In the genomic region with DNA sequence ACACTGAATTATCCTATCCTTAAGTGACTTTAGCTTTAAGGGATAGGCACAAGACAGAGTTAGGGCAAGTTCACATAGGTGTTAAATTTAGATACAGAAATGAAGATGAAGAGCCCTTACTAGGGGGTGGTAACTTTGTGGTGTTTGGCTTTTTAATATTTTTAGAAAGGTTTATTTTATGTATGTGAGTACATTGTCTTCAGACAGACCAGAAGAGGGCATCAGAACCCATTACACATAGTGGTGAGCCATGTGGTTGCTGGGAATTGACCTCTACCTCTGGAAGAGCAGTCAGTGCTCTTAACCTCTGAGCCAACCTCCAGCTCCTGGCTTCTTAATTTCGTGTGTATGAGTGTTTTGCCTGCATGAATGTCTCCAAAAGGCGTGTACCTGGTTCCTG, we compare ENCODE assay signal across 8 mouse cellular contexts. TPM values are rescaled to one million over a fixed set of nuclear protein-coding genes. Genes with fewer than 3 reads are reported as not detected.
DNase-seq lines count a peak whose midpoint lies in the region; ATAC-seq and TF ChIP-seq lines count a peak whose summit lies in the region.

No protein-coding gene starts in this region.

- TF ChIP-seq POLR2A in lung, adult 2 months (IDR thresholded peaks at IDR 0.05; ENCODE audit: borderline replicate concordance, extremely low read depth, low read depth, low read length), result no peak

- H3K9me3 ChIP-seq in erythroblast, embryonic 14.5 days (ENCODE audit: control insufficient read depth, low read length), result no peaks in the 10 kb centered on the region
- no peaks in the 10 kb centered on the region for H3K9me3 ChIP-seq in hindbrain, embryonic 13.5 days
- no peaks in the 10 kb centered on the region for H3K9me3 ChIP-seq in liver, postnatal 0 days (ENCODE audit: low read length)

- peak; percentile 60 for DNase-seq in MEL-GATA-1-ER (ENCODE audit: extremely low read depth, low read depth)
- DNase-seq in liver, postnatal 0 days, result peak; percentile 18
- no peak for DNase-seq in right cerebral cortex, postnatal 10 days (ENCODE audit: low spot score in 2 of 2)
- DNase-seq in cerebellum, adult 18-20 months, result no peak
- no peak for DNase-seq in lung, adult 2 months

- no peaks in the 10 kb centered on the region for H3K27me3 ChIP-seq in erythroblast, embryonic 14.5 days (ENCODE audit: control insufficient read depth)
- no peaks in the 10 kb centered on the region for H3K27me3 ChIP-seq in hindbrain, embryonic 13.5 days
- no peaks in the 10 kb centered on the region for H3K27me3 ChIP-seq in liver, postnatal 0 days (ENCODE audit: insufficient read depth, low read length)

- 68% methylated on average over 2 of the region's 2 CpGs for WGBS in hindbrain, embryonic 13.5 days
- WGBS in liver, postnatal 0 days (ENCODE audit: insufficient replicate concordance), result 48% methylated on average over 2 of the region's 2 CpGs
- 50% methylated on average over 2 of the region's 2 CpGs for WGBS in lung, adult 2 months

- no peak overlapping the region for H3K27ac ChIP-seq in hindbrain, embryonic 13.5 days
- no peak overlapping the region for H3K27ac ChIP-seq in liver, postnatal 0 days (ENCODE audit: low read depth)

- peak overlapping the region; percentile 58; the same call in 1 of the 2 replicates for H3K9ac ChIP-seq in hindbrain, embryonic 13.5 days
- 0 out of 2 replicates have a peak overlapping the region, but pooled peaks have one; percentile 19 for H3K9ac ChIP-seq in liver, postnatal 0 days (replicated peaks)

- peaks cover 28% of the 10 kb centered on the region for H3K4me1 ChIP-seq in erythroblast, embryonic 14.5 days (ENCODE audit: control insufficient read depth)
- peaks cover 19% of the 10 kb centered on the region for H3K4me1 ChIP-seq in hindbrain, embryonic 13.5 days (replicated peaks)
- H3K4me1 ChIP-seq in liver, postnatal 0 days (ENCODE audit: insufficient read depth), result peaks cover 9% of the 10 kb centered on the region
- H3K4me1 ChIP-seq in lung, adult 2 months (ENCODE audit: control insufficient read depth, insufficient read depth, low read length), result peaks cover 3% of the 10 kb centered on the region; the same call in 1 of the 2 replicates

- peak; percentile 43 for TF ChIP-seq CTCF in liver, postnatal 0 days (IDR thresholded peaks at IDR 0.05; ENCODE audit: low read depth)
- TF ChIP-seq CTCF in lung, adult 2 months (IDR thresholded peaks at IDR 0.05; ENCODE audit: insufficient read depth, low read length), result no peak

- H3K36me3 ChIP-seq in erythroblast, embryonic 14.5 days (ENCODE audit: control insufficient read depth), result peaks cover 52% of the 10 kb centered on the region
- peaks cover 23% of the 10 kb centered on the region for H3K36me3 ChIP-seq in hindbrain, embryonic 13.5 days
- peaks cover 12% of the 10 kb centered on the region for H3K36me3 ChIP-seq in liver, postnatal 0 days (replicated peaks; ENCODE audit: insufficient read depth, low read length)

- no peak for ATAC-seq in erythroblast, adult 5-6 weeks (replicated peaks; ENCODE audit: low FRiP score, poor library complexity, severe bottlenecking)
- ATAC-seq in hindbrain, embryonic 13.5 days (ENCODE audit: low FRiP score), result no peak
- no peak for ATAC-seq in liver, postnatal 0 days

- H3K4me3 ChIP-seq in erythroblast, embryonic 14.5 days (replicated peaks), result peak overlapping the region; percentile 70
- H3K4me3 ChIP-seq in hindbrain, embryonic 13.5 days, result peak overlapping the region; percentile 80
- peak overlapping the region; percentile 93 for H3K4me3 ChIP-seq in liver, postnatal 0 days (ENCODE audit: low read depth, low read length)
- H3K4me3 ChIP-seq in lung, adult 2 months (replicated peaks; ENCODE audit: extremely low read depth, low read depth, low read length), result no peak overlapping the region

- H3K4me2 ChIP-seq in hindbrain, embryonic 13.5 days, result peak overlapping the region; percentile 73
- H3K4me2 ChIP-seq in liver, postnatal 0 days (ENCODE audit: low read depth, low read length), result peak overlapping the region; percentile 82

- TF ChIP-seq EP300 in liver, postnatal 0 days (IDR thresholded peaks at IDR 0.05; ENCODE audit: low read depth), result no peak

RNA-seq across cellular contexts. Expression of a gene that starts 1.4 kb away (rescaled TPM):
- polyA plus RNA-seq in erythroblast, embryonic 14.5 days (2012), result 0.42 and 0.54 TPM in 2 replicates
- total RNA-seq in erythroblast, adult 5-6 weeks (2015; ENCODE audit: low replicate concordance), result 9.2 and 10.6 TPM in 2 replicates
- 1.3 and 6.4 TPM in 2 replicates for total RNA-seq in erythroblast, adult 5-6 weeks (2017; ENCODE audit: low replicate concordance)
- 26.0 and 29.4 TPM in 2 replicates for polyA plus RNA-seq in hindbrain, embryonic 13.5 days (2015; fragmentation: Nextera tagmentation; extraction: Ambion mirVana)
- 10.2 and 11.9 TPM in 2 replicates for polyA plus RNA-seq in liver, postnatal 0 days (2015; fragmentation: Nextera tagmentation; extraction: Ambion mirVana)
- 6.8 and 8.3 TPM in 2 replicates for polyA plus RNA-seq in lung, adult 2 months (2012; rRNA removed)

RNA-seq across cellular contexts. Expression of a gene that starts 1.5 kb away (rescaled TPM):
- 3.7 and 3.8 TPM in 2 replicates for polyA plus RNA-seq in erythroblast, embryonic 14.5 days (2012)
- total RNA-seq in erythroblast, adult 5-6 weeks (2015; ENCODE audit: low replicate concordance), result 32.2 and 39.6 TPM in 2 replicates
- total RNA-seq in erythroblast, adult 5-6 weeks (2017; ENCODE audit: low replicate concordance), result 4.9 and 12.0 TPM in 2 replicates
- polyA plus RNA-seq in hindbrain, embryonic 13.5 days (2015; fragmentation: Nextera tagmentation; extraction: Ambion mirVana), result 64.9 and 70.0 TPM in 2 replicates
- 57.9 and 60.7 TPM in 2 replicates for polyA plus RNA-seq in liver, postnatal 0 days (2015; fragmentation: Nextera tagmentation; extraction: Ambion mirVana)
- 0.87 and 1.5 TPM in 2 replicates for polyA plus RNA-seq in lung, adult 2 months (2012; rRNA removed)

RNA-seq across cellular contexts. Expression of a gene that starts 16.9 kb away (rescaled TPM):
- polyA plus RNA-seq in erythroblast, embryonic 14.5 days (2012), result 0.54 and 0.79 TPM in 2 replicates
- total RNA-seq in erythroblast, adult 5-6 weeks (2015; ENCODE audit: low replicate concordance), result 5.2 and 26.5 TPM in 2 replicates
- 6.6 and 9.9 TPM in 2 replicates for total RNA-seq in erythroblast, adult 5-6 weeks (2017; ENCODE audit: low replicate concordance)
- polyA plus RNA-seq in hindbrain, embryonic 13.5 days (2015; fragmentation: Nextera tagmentation; extraction: Ambion mirVana), result 7.8 and 9.0 TPM in 2 replicates
- polyA plus RNA-seq in liver, postnatal 0 days (2015; fragmentation: Nextera tagmentation; extraction: Ambion mirVana), result 8.0 and 9.4 TPM in 2 replicates
- polyA plus RNA-seq in lung, adult 2 months (2012; rRNA removed), result 1.2 and 1.9 TPM in 2 replicates

Comparison
In these comparisons a context has a peak if more than half of its experiments do, and no peak if none do; other contexts are left out.
1. DNase-seq: peak in MEL-GATA-1-ER (single experiment) and liver, postnatal 0 days (single experiment); none in right cerebral cortex, postnatal 10 days (0 of 2), cerebellum, adult 18-20 months (0 of 2) and lung, adult 2 months (single experiment).
2. RNA of a gene that starts 1.5 kb away (polyA plus RNA-seq): 64.9 to 70.0 TPM in hindbrain, embryonic 13.5 days and 57.9 to 60.7 TPM in liver, postnatal 0 days; 3.7 to 3.8 TPM in erythroblast, embryonic 14.5 days and 0.87 to 1.5 TPM in lung, adult 2 months; every median in the first group is over 10 times any median in the second.